Mouse (Mus musculus): ENCODE data around the gene Bloc1s1. TPM values are rescaled to one million over a fixed set of nuclear protein-coding genes. Genes with fewer than 3 reads are reported as not detected.

The Bloc1s1 gene
- total and polyA plus RNA-seq, 3 experiments: 45.1 to 70.6 TPM; not detected in 1

- Histone ChIP-seq H3K4me1 (ENCODE audit: control insufficient read depth in 1 of 2, insufficient read depth in 2 of 2, low read length in 2 of 2) (peaks cover 0 to 11% of the 10 kb centered on the region in 2 experiments; a peak in 3 of 4 replicates), H3K36me3 (ENCODE audit: control insufficient read depth in 1 of 2, insufficient read depth in 2 of 2, low read length in 2 of 2) (peaks cover 0 to 5% of the 10 kb centered on the region in 2 experiments; a peak in 3 of 4 replicates), H3K27ac (ENCODE audit: control insufficient read depth, low read depth, low read length) (no peak overlapping the region), H3K27me3 (ENCODE audit: control insufficient read depth in 1 of 2, insufficient read depth in 2 of 2, low read length in 2 of 2) (no peaks in the 10 kb centered on the region), H3K9me3 (replicated peaks; ENCODE audit: insufficient read depth, low read length) (no peaks in the 10 kb centered on the region), H3K9ac (ENCODE audit: control insufficient read depth, low read depth, low read length, poor library complexity, severe bottlenecking) (no peak overlapping the region), H3K79me2 (ENCODE audit: control insufficient read depth, insufficient read depth, low read length, poor library complexity) (peaks cover 3% of the 10 kb centered on the region; the same call in 1 of the 2 replicates), H3K4me3 (ENCODE audit: control insufficient read depth in 1 of 2, insufficient read depth in 1 of 2, low read depth in 2 of 2, low read length in 2 of 2) (no peak overlapping the region)
- DNase-seq (ENCODE audit: low read depth, low spot score): no peak
- TF ChIP-seq MAZ (IDR thresholded peaks at IDR 0.05; ENCODE audit: low read depth, low read length) (0 out of 2 replicates have a peak, but pooled peaks have one; percentile 17), ZMIZ1 (IDR thresholded peaks at IDR 0.05; ENCODE audit: low read depth, low read length) (no peak)
Measured at GRCm38 (mm10) chr10:128888941-128889827, 34.7 kb downstream of the Bloc1s1 start.

GRCm38 (mm10) chr10:128882067-128882466 is 41.8 kb downstream of the Bloc1s1 start:
- Histone ChIP-seq H3K27me3 (ENCODE audit: control insufficient read depth in 1 of 2, insufficient read depth in 2 of 2, low read length in 2 of 2) (no peaks in the 10 kb centered on the region), H3K4me1 (ENCODE audit: control insufficient read depth in 1 of 2, insufficient read depth in 2 of 2, low read length in 2 of 2) (no peaks in the 10 kb centered on the region), H3K4me3 (ENCODE audit: control insufficient read depth in 1 of 2, insufficient read depth in 1 of 2, low read depth in 2 of 2, low read length in 2 of 2) (no peak overlapping the region), H3K9me3 (replicated peaks; ENCODE audit: insufficient read depth, low read length) (no peaks in the 10 kb centered on the region), H3K79me2 (ENCODE audit: control insufficient read depth, insufficient read depth, low read length, poor library complexity) (no peaks in the 10 kb centered on the region), H3K9ac (ENCODE audit: control insufficient read depth, low read depth, low read length, poor library complexity, severe bottlenecking) (no peak overlapping the region), H3K36me3 (ENCODE audit: control insufficient read depth in 1 of 2, insufficient read depth in 2 of 2, low read length in 2 of 2) (peaks cover 0 to 3% of the 10 kb centered on the region in 2 experiments; a peak in 3 of 4 replicates), H3K27ac (ENCODE audit: control insufficient read depth, low read depth, low read length) (no peak overlapping the region)
- TF ChIP-seq RAD21 (IDR thresholded peaks at IDR 0.05; ENCODE audit: low read depth, low read length) (no peak), USF1 (IDR thresholded peaks at IDR 0.05; ENCODE audit: low read depth, low read length) (0 out of 2 replicates have a peak, but pooled peaks have one; percentile 32)
- DNase-seq (ENCODE audit: low read depth, low spot score): no peak

- Histone ChIP-seq H3K27me3 (ENCODE audit: control insufficient read depth in 1 of 2, insufficient read depth in 2 of 2, low read length in 2 of 2) (no peaks in the 10 kb centered on the region), H3K4me1 (ENCODE audit: control insufficient read depth in 1 of 2, insufficient read depth in 2 of 2, low read length in 2 of 2) (no peaks in the 10 kb centered on the region), H3K36me3 (ENCODE audit: control insufficient read depth in 1 of 2, insufficient read depth in 2 of 2, low read length in 2 of 2) (peaks cover 0 to 14% of the 10 kb centered on the region in 2 experiments; a peak in 3 of 4 replicates), H3K79me2 (ENCODE audit: control insufficient read depth, insufficient read depth, low read length, poor library complexity) (no peaks in the 10 kb centered on the region), H3K4me3 (ENCODE audit: control insufficient read depth in 1 of 2, insufficient read depth in 1 of 2, low read depth in 2 of 2, low read length in 2 of 2) (no peak overlapping the region), H3K9ac (ENCODE audit: control insufficient read depth, low read depth, low read length, poor library complexity, severe bottlenecking) (no peak overlapping the region), H3K9me3 (replicated peaks; ENCODE audit: insufficient read depth, low read length) (no peaks in the 10 kb centered on the region), H3K27ac (ENCODE audit: control insufficient read depth, low read depth, low read length) (no peak overlapping the region)
- no peak for DNase-seq (ENCODE audit: low read depth, low spot score)
- TF ChIP-seq ZC3H11A (IDR thresholded peaks at IDR 0.05; ENCODE audit: low read depth, low read length) (no peak), MAZ (IDR thresholded peaks at IDR 0.05; ENCODE audit: low read depth, low read length) (no peak), SIN3A (IDR thresholded peaks at IDR 0.05; ENCODE audit: low read length) (no peak), TBP (IDR thresholded peaks at IDR 0.05; ENCODE audit: low read depth, low read length) (no peak), RCOR1 (IDR thresholded peaks at IDR 0.05; ENCODE audit: low read depth, low read length) (no peak), E2F4 (IDR thresholded peaks at IDR 0.05; ENCODE audit: borderline replicate concordance, low read depth, low read length) (no peak), USF1 (IDR thresholded peaks at IDR 0.05; ENCODE audit: low read depth, low read length) (no peak), MYC (IDR thresholded peaks at IDR 0.05; ENCODE audit: low read depth, low read length) (no peak), JUND (IDR thresholded peaks at IDR 0.05; ENCODE audit: low read depth, low read length) (no peak), USF2 (IDR thresholded peaks at IDR 0.05; ENCODE audit: borderline replicate concordance in 1 of 2, insufficient read depth in 1 of 2, low read depth in 1 of 2, low read length in 2 of 2) (no peak), EP300 (IDR thresholded peaks at IDR 0.05; ENCODE audit: low read depth in 1 of 2, low read length in 2 of 2) (no peak)
Measured at GRCm38 (mm10) chr10:128878811-128879210, 45.0 kb downstream of the Bloc1s1 start.
